Mouse (Mus musculus): ENCODE measurements at regions not wholly inside any gene's neighbourhood (a gene's known extent, or its start where the extent isn't known, plus 50 kb on each side); places are given as distances from the start of the nearest gene placed in this dataset.

DNA sequence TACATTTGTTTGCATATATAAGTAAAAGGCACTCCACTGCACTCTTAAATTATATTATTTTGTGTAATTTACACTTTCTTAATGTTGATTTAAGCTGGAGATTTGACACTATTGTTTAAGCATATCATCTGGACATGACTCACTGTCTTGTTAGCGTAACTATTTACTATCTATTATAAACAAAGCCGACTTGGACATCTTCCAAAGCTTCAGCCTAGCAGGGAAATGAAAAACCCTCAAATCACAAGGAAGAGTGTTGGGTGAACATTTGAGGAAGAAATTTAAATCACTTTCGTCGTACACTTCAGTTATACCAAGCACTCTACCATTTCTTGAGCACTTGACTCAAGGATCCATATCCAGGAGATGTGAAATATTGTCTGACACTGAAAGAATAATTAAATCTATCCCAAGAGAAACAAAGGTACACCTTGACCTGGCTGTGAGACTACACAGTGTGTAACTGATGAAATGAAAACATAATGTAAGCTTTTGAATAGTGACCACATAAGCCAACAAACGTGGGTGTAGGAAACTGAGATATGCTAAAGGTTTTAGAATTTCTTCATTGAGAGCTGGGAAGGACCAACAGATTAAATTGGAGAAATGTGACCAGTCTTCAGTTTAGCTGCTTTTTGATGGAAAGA is 160.0 kb upstream of the Ghr start:
- Histone ChIP-seq H3K36me3 (ENCODE audit: control insufficient read depth, insufficient read depth) (no peaks in the 10 kb centered on the region), H3ac (ENCODE audit: control insufficient read depth, insufficient read length) (no peak overlapping the region), H3K4me3 (no peak overlapping the region), H3K79me2 (ENCODE audit: control insufficient read depth, insufficient read depth) (no peaks in the 10 kb centered on the region), H3K27me3 (ENCODE audit: control insufficient read depth, insufficient read depth, insufficient read length) (no peaks in the 10 kb centered on the region), H3K4me2 (ENCODE audit: low read depth) (peak overlapping the region; percentile 1)
- TF ChIP-seq USF1 (IDR thresholded peaks at IDR 0.05; ENCODE audit: low read depth): no peak
- no peak for TF ChIP-seq CEBPB (IDR thresholded peaks at IDR 0.05; ENCODE audit: insufficient read depth, poor library complexity, severe bottlenecking)
- no peak for TF ChIP-seq E2F4 (IDR thresholded peaks at IDR 0.05; ENCODE audit: insufficient read depth)
- no peak for TF ChIP-seq MAX (IDR thresholded peaks at IDR 0.05; ENCODE audit: low read depth)
- TF ChIP-seq POLR2A (IDR thresholded peaks at IDR 0.05; ENCODE audit: insufficient read length, low read depth): no peak
- no peak for TF ChIP-seq TCF12 (IDR thresholded peaks at IDR 0.05; ENCODE audit: insufficient read depth, poor library complexity, severe bottlenecking)
- no peak for TF ChIP-seq POLR2AphosphoS2 (IDR thresholded peaks at IDR 0.05; ENCODE audit: insufficient read length, low read depth)
- TF ChIP-seq MYOG (IDR thresholded peaks at IDR 0.05; ENCODE audit: control insufficient read depth in 1 of 3, insufficient read depth in 1 of 3, insufficient read length in 2 of 3, low read depth in 2 of 3): no peak
- no peak for TF ChIP-seq SRF (IDR thresholded peaks at IDR 0.05; ENCODE audit: control insufficient read depth, insufficient read length, low read depth)
- no peak for TF ChIP-seq MYOD1 (IDR thresholded peaks at IDR 0.05; ENCODE audit: control insufficient read depth in 1 of 3, insufficient read length in 2 of 3, low read depth in 2 of 3)
- no peak for TF ChIP-seq TCF3 (IDR thresholded peaks at IDR 0.05; ENCODE audit: insufficient read length, low read depth)
- TF ChIP-seq REST (IDR thresholded peaks at IDR 0.05; ENCODE audit: insufficient read depth, insufficient read length): no peak

DNA sequence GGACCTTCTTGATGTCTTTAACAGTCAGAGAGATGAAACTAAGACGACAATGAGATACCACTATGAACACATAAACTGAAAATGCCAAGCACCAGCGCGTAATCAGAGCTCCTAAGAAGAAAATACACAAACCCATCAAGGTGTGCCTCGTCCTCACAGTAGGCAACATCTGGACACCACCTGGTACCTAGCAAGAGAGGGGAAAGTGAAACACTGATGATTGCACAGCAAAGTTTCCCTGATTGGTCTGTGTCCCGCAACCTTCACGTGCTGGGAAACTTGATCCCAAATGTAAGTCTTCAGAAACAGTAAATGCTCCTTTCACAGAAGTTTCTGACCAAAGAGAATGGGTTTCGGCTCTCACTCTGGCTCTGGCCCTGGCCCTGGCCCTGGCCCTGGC is 158.9 kb upstream of the Ghr start:
- Histone ChIP-seq H3K4me2 (ENCODE audit: low read depth) (no peak overlapping the region), H3K79me2 (ENCODE audit: control insufficient read depth, insufficient read depth) (no peaks in the 10 kb centered on the region), H3K4me3 (no peak overlapping the region), H3K36me3 (ENCODE audit: control insufficient read depth, insufficient read depth) (no peaks in the 10 kb centered on the region), H3K27me3 (ENCODE audit: control insufficient read depth, insufficient read depth, insufficient read length) (no peaks in the 10 kb centered on the region), H3ac (ENCODE audit: control insufficient read depth, insufficient read length) (no peak overlapping the region)
- no peak for TF ChIP-seq POLR2A (IDR thresholded peaks at IDR 0.05; ENCODE audit: insufficient read length, low read depth)

DNA sequence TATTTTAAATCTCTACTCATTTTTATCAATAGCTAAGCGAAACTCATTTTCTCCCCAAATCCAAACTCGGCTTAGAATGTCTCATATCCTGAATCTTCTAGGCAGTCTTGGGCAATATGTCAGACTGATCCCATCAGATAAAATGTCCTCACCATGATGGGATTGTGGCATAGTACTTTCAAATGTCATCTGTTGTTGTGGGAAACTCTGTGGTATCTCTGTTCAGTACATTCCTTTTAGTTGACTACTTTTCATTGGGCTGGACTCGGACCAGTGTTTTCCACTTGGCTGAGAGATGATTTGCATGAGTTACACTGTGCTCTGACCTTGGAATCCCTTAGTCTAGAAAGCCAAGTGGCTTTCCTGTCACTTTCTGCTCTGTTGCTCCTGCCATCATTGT is 141.9 kb upstream of the Ghr start:
- no peak overlapping the region for H3ac ChIP-seq (ENCODE audit: control insufficient read depth, insufficient read length)
- TF ChIP-seq MYOG (IDR thresholded peaks at IDR 0.05; ENCODE audit: control insufficient read depth in 1 of 3, insufficient read depth in 1 of 3, insufficient read length in 2 of 3, low read depth in 2 of 3) (peak in 1 of 3 experiments; percentile 60), POLR2A (IDR thresholded peaks at IDR 0.05; ENCODE audit: insufficient read length, low read depth) (no peak), MAX (IDR thresholded peaks at IDR 0.05; ENCODE audit: low read depth) (no peak), REST (IDR thresholded peaks at IDR 0.05; ENCODE audit: insufficient read depth, insufficient read length) (no peak), TCF12 (IDR thresholded peaks at IDR 0.05; ENCODE audit: insufficient read depth, poor library complexity, severe bottlenecking) (peak; percentile 2), CEBPB (IDR thresholded peaks at IDR 0.05; ENCODE audit: insufficient read depth, poor library complexity, severe bottlenecking) (peak; percentile 97), MYOD1 (IDR thresholded peaks at IDR 0.05; ENCODE audit: control insufficient read depth in 1 of 3, insufficient read length in 2 of 3, low read depth in 2 of 3) (peak in 2 of 3 experiments; percentile 18 to 33), SRF (IDR thresholded peaks at IDR 0.05; ENCODE audit: control insufficient read depth, insufficient read length, low read depth) (no peak)
- H3K36me3 ChIP-seq (ENCODE audit: control insufficient read depth, insufficient read depth): no peaks in the 10 kb centered on the region
- no peaks in the 10 kb centered on the region for H3K79me2 ChIP-seq (ENCODE audit: control insufficient read depth, insufficient read depth)
- no peaks in the 10 kb centered on the region for H3K27me3 ChIP-seq (ENCODE audit: control insufficient read depth, insufficient read depth, insufficient read length)
- no peak overlapping the region for H3K4me3 ChIP-seq
- peak overlapping the region; percentile 30 for H3K4me2 ChIP-seq (ENCODE audit: low read depth)

DNA sequence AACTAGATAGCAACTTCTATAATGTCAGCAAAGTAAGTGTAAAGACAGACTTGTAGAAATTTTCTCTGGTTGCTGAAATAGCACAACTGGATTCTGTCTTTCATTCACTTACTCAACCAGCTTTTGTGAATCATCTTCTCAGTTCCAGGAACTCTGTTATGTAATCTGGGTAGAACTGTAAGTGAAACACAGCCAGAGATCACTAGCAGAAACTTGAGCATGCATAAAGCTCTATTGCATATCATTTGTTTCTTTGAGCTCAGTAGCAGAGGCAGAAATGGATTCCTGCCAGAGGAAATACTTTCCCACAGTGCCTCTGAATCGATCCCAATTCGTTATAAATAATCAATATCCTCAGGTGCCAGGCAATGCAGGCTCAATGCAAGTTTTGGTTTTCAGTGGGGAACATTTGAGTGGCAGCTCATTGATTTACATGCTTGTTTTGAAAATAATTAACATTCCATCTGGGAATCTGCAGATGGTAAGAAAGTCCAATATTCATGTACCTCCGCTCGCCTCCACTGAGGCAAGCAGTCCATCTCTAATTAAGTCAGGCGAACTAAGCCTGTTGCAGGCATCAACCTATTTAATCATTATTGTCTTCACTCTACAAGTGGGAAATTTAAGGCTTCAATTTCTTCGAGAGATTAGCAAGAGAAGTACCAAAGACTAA is 137.5 kb upstream of the Ghr start:
- Histone ChIP-seq H3K4me2 (ENCODE audit: low read depth) (no peak overlapping the region), H3K27me3 (ENCODE audit: control insufficient read depth, insufficient read depth, insufficient read length) (no peaks in the 10 kb centered on the region), H3K79me2 (ENCODE audit: control insufficient read depth, insufficient read depth) (no peaks in the 10 kb centered on the region), H3ac (ENCODE audit: control insufficient read depth, insufficient read length) (no peak overlapping the region), H3K36me3 (ENCODE audit: control insufficient read depth, insufficient read depth) (no peaks in the 10 kb centered on the region), H3K4me3 (no peak overlapping the region)
- TF ChIP-seq POLR2A (IDR thresholded peaks at IDR 0.05; ENCODE audit: insufficient read length, low read depth) (no peak), MYOD1 (IDR thresholded peaks at IDR 0.05; ENCODE audit: control insufficient read depth in 1 of 3, insufficient read length in 2 of 3, low read depth in 2 of 3) (no peak), POLR2AphosphoS2 (IDR thresholded peaks at IDR 0.05; ENCODE audit: insufficient read length, low read depth) (no peak), SRF (IDR thresholded peaks at IDR 0.05; ENCODE audit: control insufficient read depth, insufficient read length, low read depth) (no peak), USF1 (IDR thresholded peaks at IDR 0.05; ENCODE audit: low read depth) (no peak), MYOG (IDR thresholded peaks at IDR 0.05; ENCODE audit: control insufficient read depth in 1 of 3, insufficient read depth in 1 of 3, insufficient read length in 2 of 3, low read depth in 2 of 3) (no peak), REST (IDR thresholded peaks at IDR 0.05; ENCODE audit: insufficient read depth, insufficient read length) (no peak), MAX (IDR thresholded peaks at IDR 0.05; ENCODE audit: low read depth) (no peak), CEBPB (IDR thresholded peaks at IDR 0.05; ENCODE audit: insufficient read depth, poor library complexity, severe bottlenecking) (no peak), TCF3 (IDR thresholded peaks at IDR 0.05; ENCODE audit: insufficient read length, low read depth) (no peak), E2F4 (IDR thresholded peaks at IDR 0.05; ENCODE audit: insufficient read depth) (no peak), TCF12 (IDR thresholded peaks at IDR 0.05; ENCODE audit: insufficient read depth, poor library complexity, severe bottlenecking) (no peak)

DNA sequence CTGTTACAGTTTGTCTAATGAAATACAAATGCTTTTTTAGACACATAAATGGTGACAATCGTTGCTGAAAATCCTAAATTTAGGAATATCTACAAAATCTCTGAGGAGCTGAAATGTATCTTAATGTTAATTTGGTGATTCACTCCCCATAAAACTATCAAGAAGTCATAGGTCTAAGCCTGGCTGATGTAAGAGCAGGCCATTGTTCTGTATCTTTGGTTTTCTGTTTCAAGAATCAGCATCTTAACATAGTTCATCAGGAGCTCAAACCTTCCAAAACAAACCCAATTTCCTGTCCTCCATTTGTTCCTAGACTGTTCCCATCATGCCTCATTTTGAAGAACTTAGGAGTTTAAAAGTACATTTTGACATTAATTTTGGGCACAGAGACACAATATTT is 128.5 kb upstream of the Ghr start:
- H3K4me3 ChIP-seq: no peak overlapping the region
- H3K79me2 ChIP-seq (ENCODE audit: control insufficient read depth, insufficient read depth): no peaks in the 10 kb centered on the region
- TF ChIP-seq POLR2A (IDR thresholded peaks at IDR 0.05; ENCODE audit: insufficient read length, low read depth) (no peak), CEBPB (IDR thresholded peaks at IDR 0.05; ENCODE audit: insufficient read depth, poor library complexity, severe bottlenecking) (peak; percentile 89)
- H3K36me3 ChIP-seq (ENCODE audit: control insufficient read depth, insufficient read depth): no peaks in the 10 kb centered on the region
- H3ac ChIP-seq (ENCODE audit: control insufficient read depth, insufficient read length): no peak overlapping the region
- H3K4me2 ChIP-seq (ENCODE audit: low read depth): no peak overlapping the region
- H3K27me3 ChIP-seq (ENCODE audit: control insufficient read depth, insufficient read depth, insufficient read length): no peaks in the 10 kb centered on the region
